Mouse (Mus musculus) midbrain, embryonic 14.5 days (tissue): ENCODE results near the gene Cir1. TPM values are rescaled to one million over a fixed set of nuclear protein-coding genes. Genes with fewer than 3 reads are reported as not detected.

Source experiments
- ATAC-seq: fragments of 200-750 bp; cut with Nextera tagmentation; 2 replicates; pipeline ENCODE4 v1.8.0; 2017; ENCODE audit warnings: moderate number of reproducible peaks, moderate library complexity; ENCODE audit not compliant: low FRiP score, low TSS enrichment
- DNase-seq: peaks from one replicate; pipeline ENCODE4 v3.0.0-alpha.2; 2015
- H3K27ac ChIP-seq: fragments of 300-500 bp; sonication (generic); replicated peaks from 2 replicates; pipeline ENCODE4 v1.5.1; 2014; ENCODE audit warnings: mild to moderate bottlenecking, low read depth, low read length, moderate library complexity
- H3K27me3 ChIP-seq: fragments of 300-500 bp; sonication (generic); 2 replicates; pipeline ENCODE4 v1.6.1; 2014; ENCODE audit warnings: low read length, control low read depth, mixed read lengths; ENCODE audit not compliant: control insufficient read depth, insufficient read depth
- H3K36me3 ChIP-seq: fragments of 300-500 bp; sonication (generic); 2 replicates; pipeline ENCODE4 v1.6.1; 2014; ENCODE audit warnings: low read length, control low read depth; ENCODE audit not compliant: control insufficient read depth, insufficient read depth
- H3K4me1 ChIP-seq: fragments of 300-500 bp; sonication (generic); 2 replicates; pipeline ENCODE4 v1.6.1; 2014; ENCODE audit warnings: mild to moderate bottlenecking, antibody characterized with exemption, low read length, control low read depth; ENCODE audit not compliant: control insufficient read depth, insufficient read depth
- H3K4me2 ChIP-seq: fragments of 300-500 bp; sonication (generic); 2 replicates; pipeline ENCODE4 v1.6.1; 2014; ENCODE audit warnings: mild to moderate bottlenecking, low read length, moderate library complexity
- H3K4me3 ChIP-seq: fragments of 300-500 bp; sonication (generic); replicated peaks from 2 replicates; pipeline ENCODE4 v1.5.1; 2014; ENCODE audit warnings: low read depth, low read length
- H3K9ac ChIP-seq: fragments of 300-500 bp; sonication (generic); replicated peaks from 2 replicates; pipeline ENCODE4 v1.6.1; 2014; ENCODE audit warnings: mild to moderate bottlenecking, low read length, moderate library complexity
- H3K9me3 ChIP-seq: fragments of 300-500 bp; sonication (generic); 2 replicates; pipeline ENCODE4 v1.6.1; 2016; ENCODE audit warnings: low read length, control low read depth, mixed read lengths; ENCODE audit not compliant: control insufficient read depth
- WGBS: fragments of 180-500 bp; shearing (Covaris S2); extraction: QIAGEN DNeasy Blood & Tissue Kit; methylation state at CpG from one replicate; pipeline ENCODE4 v1.1.7; 2014; 5-methylcytosine and 5-hydroxymethylcytosine counted together
- polyA plus RNA-seq: library from polyadenylated mRNA; unstranded; fragments of >200 nt; fragmentation: Nextera tagmentation; extraction: Ambion mirVana; gene quantifications from 2 replicates; pipeline ENCODE4 v1.2.1, GENCODE M21; 2014

The Cir1 gene
- polyA plus RNA-seq, 1 experiment from 2014 or later, result 30.1 TPM

- peak overlapping the region; percentile 61 for H3K27ac ChIP-seq
- peaks cover 77% of the 10 kb centered on the region for H3K27me3 ChIP-seq
- H3K4me3 ChIP-seq, result peak overlapping the region; percentile 37
- H3K4me1 ChIP-seq, result peaks cover 15% of the 10 kb centered on the region
- H3K36me3 ChIP-seq, result no peaks in the 10 kb centered on the region
- H3K4me2 ChIP-seq, result peak overlapping the region; percentile 54
- WGBS, result under 1% methylated on average over 55 of the region's 55 CpGs
- H3K9me3 ChIP-seq, result no peaks in the 10 kb centered on the region
- peak overlapping the region; percentile 49 for H3K9ac ChIP-seq
- DNase-seq (peak; percentile 58), ATAC-seq (no peak)
Measured at GRCm38 (mm10) chr2:73272351-73273248, 39.9 kb downstream of the Cir1 start.

- Histone ChIP-seq H3K4me1 (peaks cover 15% of the 10 kb centered on the region), H3K27ac (peak within 1 kb of the TSS; percentile 61; the same call in 1 of the 2 replicates), H3K4me2 (peak within 1 kb of the TSS; percentile 54), H3K27me3 (peaks cover 82% of the 10 kb centered on the region), H3K9ac (peak within 1 kb of the TSS; percentile 49; the same call in 1 of the 2 replicates), H3K36me3 (no peaks in the 10 kb centered on the region), H3K9me3 (no peaks in the 10 kb centered on the region), H3K4me3 (peak within 1 kb of the TSS; percentile 37)
- DNase-seq (peak; percentile 86), ATAC-seq (peak; percentile 81)
- WGBS, result under 1% methylated on average over 48 of the region's 48 CpGs
Measured at GRCm38 (mm10) chr2:73271459-73272161, 40.9 kb downstream of the Cir1 start, which contains the start of gene Sp9. Sp9 (plus strand) TSS chr2:73271925.

- no peak overlapping the region for H3K9ac ChIP-seq
- H3K36me3 ChIP-seq, result no peaks in the 10 kb centered on the region
- peaks cover 83% of the 10 kb centered on the region for H3K27me3 ChIP-seq
- H3K4me2 ChIP-seq, result peak overlapping the region; percentile 54
- H3K4me1 ChIP-seq, result peaks cover 15% of the 10 kb centered on the region
- peak overlapping the region; percentile 37 for H3K4me3 ChIP-seq
- DNase-seq, result peak; percentile 74
- WGBS, result under 1% methylated on average over 38 of the region's 38 CpGs
- no peaks in the 10 kb centered on the region for H3K9me3 ChIP-seq
- no peak overlapping the region for H3K27ac ChIP-seq
- ATAC-seq, result no peak
Measured at GRCm38 (mm10) chr2:73270593-73271458, 41.7 kb downstream of the Cir1 start.

GRCm38 (mm10) chr2:73270071-73270592 lies 42.4 kb downstream of the Cir1 start:
- peak; percentile 35 for DNase-seq
- ATAC-seq, result no peak
- Histone ChIP-seq H3K4me3 (no peak overlapping the region), H3K4me2 (peak overlapping the region; percentile 54), H3K27ac (no peak overlapping the region), H3K27me3 (peaks cover 88% of the 10 kb centered on the region), H3K36me3 (no peaks in the 10 kb centered on the region), H3K4me1 (peaks cover 15% of the 10 kb centered on the region), H3K9me3 (no peaks in the 10 kb centered on the region), H3K9ac (no peak overlapping the region)
- 2% methylated on average over 14 of the region's 14 CpGs for WGBS

- H3K27me3 ChIP-seq, result peaks cover 89% of the 10 kb centered on the region
- DNase-seq (peak; percentile 35), ATAC-seq (no peak)
- H3K36me3 ChIP-seq, result no peaks in the 10 kb centered on the region
- under 1% methylated on average over 17 of the region's 17 CpGs for WGBS
- peaks cover 15% of the 10 kb centered on the region for H3K4me1 ChIP-seq
- H3K9me3 ChIP-seq, result no peaks in the 10 kb centered on the region
- H3K4me2 ChIP-seq, result peak overlapping the region; percentile 4; the same call in 1 of the 2 replicates
- H3K9ac ChIP-seq, result no peak overlapping the region
- no peak overlapping the region for H3K27ac ChIP-seq
- H3K4me3 ChIP-seq, result no peak overlapping the region
Measured at GRCm38 (mm10) chr2:73269666-73270065, 42.8 kb downstream of the Cir1 start.

- Histone ChIP-seq H3K27me3 (peaks cover 91% of the 10 kb centered on the region), H3K27ac (no peak overlapping the region), H3K4me2 (no peak overlapping the region), H3K36me3 (no peaks in the 10 kb centered on the region), H3K9ac (no peak overlapping the region), H3K9me3 (no peaks in the 10 kb centered on the region), H3K4me1 (peaks cover 14% of the 10 kb centered on the region), H3K4me3 (no peak overlapping the region)
- WGBS, result 4% methylated on average over 8 of the region's 8 CpGs
- ATAC-seq (no peak), DNase-seq (peak; percentile 36)
Measured at GRCm38 (mm10) chr2:73268836-73269395, 43.6 kb downstream of the Cir1 start.

- Histone ChIP-seq H3K27ac (no peak overlapping the region), H3K36me3 (no peaks in the 10 kb centered on the region), H3K4me2 (no peak overlapping the region), H3K27me3 (peaks cover 91% of the 10 kb centered on the region), H3K9me3 (no peaks in the 10 kb centered on the region), H3K4me1 (peaks cover 13% of the 10 kb centered on the region; the same call in 1 of the 2 replicates), H3K9ac (no peak overlapping the region), H3K4me3 (no peak overlapping the region)
- DNase-seq (peak; percentile 51), ATAC-seq (no peak)
- WGBS, result 2% methylated on average over 12 of the region's 12 CpGs
Measured at GRCm38 (mm10) chr2:73268281-73268680, 44.2 kb downstream of the Cir1 start.
